Mouse (Mus musculus): ENCODE measurements around the gene Npc1l1. TPM values are rescaled to one million over a fixed set of nuclear protein-coding genes. Genes with fewer than 3 reads are reported as not detected.

Npc1l1 gene
- polyA plus RNA-seq, 1 experiment from 2014 or later, result not detected

DNA sequence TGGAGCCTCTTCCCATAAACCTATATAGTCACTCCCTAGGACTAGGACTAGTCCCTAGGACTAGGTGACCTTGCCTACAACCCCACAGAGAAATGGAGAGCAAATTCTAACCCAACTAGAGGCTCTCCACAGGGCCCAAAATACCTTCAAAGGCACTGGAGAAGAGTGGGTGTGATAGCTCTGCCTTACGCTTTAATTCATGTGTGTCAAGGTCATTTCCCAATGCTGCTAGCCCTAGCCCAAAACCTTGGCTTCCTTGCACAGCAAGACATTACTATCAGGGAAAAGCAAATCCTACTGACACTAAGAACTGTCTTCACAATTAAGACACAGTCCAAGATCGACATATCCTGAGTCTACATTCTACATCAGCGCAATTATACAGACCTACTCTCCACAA lies 66.9 kb downstream of the Npc1l1 start:
- Histone ChIP-seq H3K4me1 (ENCODE audit: insufficient read depth, low read depth, low read length) (no peaks in the 10 kb centered on the region; the same call in 1 of the 2 replicates), H3K4me3 (ENCODE audit: low read depth, low read length) (no peak overlapping the region), H3K9ac (replicated peaks; ENCODE audit: low read depth) (no peak overlapping the region), H3K36me3 (ENCODE audit: insufficient read depth, low read length) (no peaks in the 10 kb centered on the region), H3K4me2 (replicated peaks; ENCODE audit: low read depth, low read length) (no peak overlapping the region), H3K27me3 (replicated peaks; ENCODE audit: insufficient read depth, low read length) (no peaks in the 10 kb centered on the region), H3K9me3 (ENCODE audit: low read length) (no peaks in the 10 kb centered on the region), H3K27ac (ENCODE audit: low read length) (no peak overlapping the region)
- WGBS, result 97% methylated on average over 3 of the region's 3 CpGs
- TF ChIP-seq EP300 (IDR thresholded peaks at IDR 0.05) (no peak), CTCF (IDR thresholded peaks at IDR 0.05) (no peak)
- ATAC-seq, result no peak
- DNase-seq (ENCODE audit: low spot score), result no peak

DNA sequence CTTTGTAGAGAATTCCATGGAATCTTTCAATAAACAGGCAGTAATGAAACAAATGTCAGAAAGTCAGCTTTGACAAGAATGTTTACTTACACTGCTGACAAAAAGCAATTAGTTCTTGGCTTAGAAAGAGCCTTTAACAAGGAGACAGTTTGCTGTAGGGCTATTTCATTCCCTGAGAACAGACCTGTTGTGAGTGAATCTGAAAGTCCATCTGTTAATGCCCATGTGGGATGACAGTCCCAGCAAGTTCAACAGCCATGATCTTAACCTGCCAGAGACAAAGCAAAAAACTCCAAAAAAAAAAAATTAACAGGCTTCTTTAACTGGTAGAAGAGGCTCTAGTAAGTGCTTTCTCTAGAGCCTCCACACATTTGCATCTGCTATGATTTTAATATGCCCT lies 68.4 kb downstream of the Npc1l1 start:
- no peak for ATAC-seq
- Histone ChIP-seq H3K27ac (ENCODE audit: low read length) (no peak overlapping the region), H3K36me3 (ENCODE audit: insufficient read depth, low read length) (no peaks in the 10 kb centered on the region), H3K4me3 (ENCODE audit: low read depth, low read length) (no peak overlapping the region), H3K9me3 (ENCODE audit: low read length) (no peaks in the 10 kb centered on the region), H3K4me2 (replicated peaks; ENCODE audit: low read depth, low read length) (no peak overlapping the region), H3K9ac (replicated peaks; ENCODE audit: low read depth) (no peak overlapping the region), H3K27me3 (replicated peaks; ENCODE audit: insufficient read depth, low read length) (no peaks in the 10 kb centered on the region), H3K4me1 (ENCODE audit: insufficient read depth, low read depth, low read length) (no peaks in the 10 kb centered on the region; the same call in 1 of the 2 replicates)
- DNase-seq (ENCODE audit: low spot score), result no peak
- TF ChIP-seq CTCF (IDR thresholded peaks at IDR 0.05) (no peak), EP300 (IDR thresholded peaks at IDR 0.05) (no peak)

Other genes starting within 250 kb of the Npc1l1 start
- gene Camk2b, start 163.8 kb downstream of the Npc1l1 start, polyA plus RNA-seq (2015; fragmentation: Nextera tagmentation; extraction: Ambion mirVana), result 2.9 TPM in 2 replicates
- 0.39 and 0.50 TPM in 2 replicates for gene A730071L15Rik, start 30.1 kb downstream of the Npc1l1 start, polyA plus RNA-seq (2015; fragmentation: Nextera tagmentation; extraction: Ambion mirVana)
- 26.8 TPM in 2 replicates for gene Nudcd3, start 29.7 kb downstream of the Npc1l1 start, polyA plus RNA-seq (2015; fragmentation: Nextera tagmentation; extraction: Ambion mirVana)
- gene Ddx56, start 37.6 kb upstream of the Npc1l1 start, polyA plus RNA-seq (2015; fragmentation: Nextera tagmentation; extraction: Ambion mirVana), result 38.2 and 41.9 TPM in 2 replicates
- gene Tmed4, start 44.7 kb upstream of the Npc1l1 start, polyA plus RNA-seq (2015; fragmentation: Nextera tagmentation; extraction: Ambion mirVana), result 92.0 and 95.7 TPM in 2 replicates
- gene Ogdh, start 61.5 kb upstream of the Npc1l1 start, polyA plus RNA-seq (2015; fragmentation: Nextera tagmentation; extraction: Ambion mirVana), result 78.8 and 84.1 TPM in 2 replicates
- 8.6 and 8.7 TPM in 2 replicates for gene Zmiz2, start 158.9 kb upstream of the Npc1l1 start, polyA plus RNA-seq (2015; fragmentation: Nextera tagmentation; extraction: Ambion mirVana)
- 3,011 and 3,180 TPM in 2 replicates for gene Ppia, start 185.3 kb upstream of the Npc1l1 start, polyA plus RNA-seq (2015; fragmentation: Nextera tagmentation; extraction: Ambion mirVana)
- 259 and 268 TPM in 2 replicates for gene H2afv, start 214.3 kb upstream of the Npc1l1 start, polyA plus RNA-seq (2015; fragmentation: Nextera tagmentation; extraction: Ambion mirVana)
- 21.4 and 25.5 TPM in 2 replicates for gene Purb, start 245.8 kb upstream of the Npc1l1 start, polyA plus RNA-seq (2015; fragmentation: Nextera tagmentation; extraction: Ambion mirVana)

Measured in lung, postnatal 0 days (tissue).